Mouse (Mus musculus): ENCODE data around the gene Rbfox1.

Rbfox1 gene

GRCm38 (mm10) chr16:5884746-5885689 lies at the start of gene Rbfox1:
TSS of gene Rbfox1 (plus strand) at chr16:5885355.
- DNase-seq (ENCODE audit: low read depth, low spot score) = peak; percentile 8

- DNase-seq (ENCODE audit: low read depth, low spot score) = no peak
Measured at GRCm38 (mm10) chr16:5836744-5837143, 48.4 kb upstream of the Rbfox1 start.

- DNase-seq (ENCODE audit: low read depth, low spot score) = no peak
Measured at GRCm38 (mm10) chr16:5841167-5841566, 44.0 kb upstream of the Rbfox1 start.

GRCm38 (mm10) chr16:5845645-5846044 lies 39.5 kb upstream of the Rbfox1 start:
- DNase-seq (ENCODE audit: low read depth, low spot score) = no peak

GRCm38 (mm10) chr16:5853055-5853454 lies 32.1 kb upstream of the Rbfox1 start:
- DNase-seq (ENCODE audit: low read depth, low spot score) = no peak

GRCm38 (mm10) chr16:5864350-5864749 lies 20.8 kb upstream of the Rbfox1 start:
- no peak for DNase-seq (ENCODE audit: low read depth, low spot score)

- DNase-seq (ENCODE audit: low read depth, low spot score) = no peak
Measured at GRCm38 (mm10) chr16:5866966-5867365, 18.2 kb upstream of the Rbfox1 start.

- DNase-seq (ENCODE audit: low read depth, low spot score) = no peak
Measured at GRCm38 (mm10) chr16:5870391-5870790, 14.8 kb upstream of the Rbfox1 start.

GRCm38 (mm10) chr16:5881820-5882219 lies 3.3 kb upstream of the Rbfox1 start:
- peak; percentile 83 for DNase-seq (ENCODE audit: low read depth, low spot score)

GRCm38 (mm10) chr16:5885690-5886050 lies 515 bp downstream of the Rbfox1 start:
- no peak for DNase-seq (ENCODE audit: low read depth, low spot score)

GRCm38 (mm10) chr16:5895564-5895963 lies 10.4 kb downstream of the Rbfox1 start:
- DNase-seq (ENCODE audit: low read depth, low spot score) = no peak

GRCm38 (mm10) chr16:5898330-5898729 lies 13.2 kb downstream of the Rbfox1 start:
- DNase-seq (ENCODE audit: low read depth, low spot score) = no peak

- no peak for DNase-seq (ENCODE audit: low read depth, low spot score)
Measured at GRCm38 (mm10) chr16:5910742-5911141, 25.6 kb downstream of the Rbfox1 start.

GRCm38 (mm10) chr16:5911880-5912327 lies 26.7 kb downstream of the Rbfox1 start:
- DNase-seq (ENCODE audit: low read depth, low spot score) = no peak

- DNase-seq (ENCODE audit: low read depth, low spot score) = no peak
Measured at GRCm38 (mm10) chr16:5917937-5918336, 32.8 kb downstream of the Rbfox1 start.

GRCm38 (mm10) chr16:5926986-5927385 lies 41.8 kb downstream of the Rbfox1 start:
- DNase-seq (ENCODE audit: low read depth, low spot score) = peak; percentile 88

- peak; percentile 84 for DNase-seq (ENCODE audit: low read depth, low spot score)
Measured at GRCm38 (mm10) chr16:5931680-5932079, 46.5 kb downstream of the Rbfox1 start.

- peak; percentile 36 for DNase-seq (ENCODE audit: low read depth, low spot score)
Measured at GRCm38 (mm10) chr16:5940016-5940415, 54.9 kb downstream of the Rbfox1 start.

- DNase-seq (ENCODE audit: low read depth, low spot score) = no peak
Measured at GRCm38 (mm10) chr16:5945682-5946081, 60.5 kb downstream of the Rbfox1 start.

GRCm38 (mm10) chr16:5953106-5953505 lies 68.0 kb downstream of the Rbfox1 start:
- DNase-seq (ENCODE audit: low read depth, low spot score) = no peak

- DNase-seq (ENCODE audit: low read depth, low spot score) = no peak
Measured at GRCm38 (mm10) chr16:5957418-5957817, 72.3 kb downstream of the Rbfox1 start.

GRCm38 (mm10) chr16:5961786-5962185 lies 76.6 kb downstream of the Rbfox1 start:
- DNase-seq (ENCODE audit: low read depth, low spot score) = no peak

- DNase-seq (ENCODE audit: low read depth, low spot score) = no peak
Measured at GRCm38 (mm10) chr16:5974172-5974571, 89.0 kb downstream of the Rbfox1 start.
